Mouse (Mus musculus): ENCODE results near the gene Scgb1b27. TPM values are rescaled to one million over a fixed set of nuclear protein-coding genes. Genes with fewer than 3 reads are reported as not detected.
"Not testable (repeated sequence)": the region's sequence is repeated elsewhere in the genome, so short reads cannot be mapped to it uniquely, and the experiment has no call there.

The Scgb1b27 gene
- not detected in 2 replicates for polyA plus RNA-seq (2012; rRNA removed)

DNA sequence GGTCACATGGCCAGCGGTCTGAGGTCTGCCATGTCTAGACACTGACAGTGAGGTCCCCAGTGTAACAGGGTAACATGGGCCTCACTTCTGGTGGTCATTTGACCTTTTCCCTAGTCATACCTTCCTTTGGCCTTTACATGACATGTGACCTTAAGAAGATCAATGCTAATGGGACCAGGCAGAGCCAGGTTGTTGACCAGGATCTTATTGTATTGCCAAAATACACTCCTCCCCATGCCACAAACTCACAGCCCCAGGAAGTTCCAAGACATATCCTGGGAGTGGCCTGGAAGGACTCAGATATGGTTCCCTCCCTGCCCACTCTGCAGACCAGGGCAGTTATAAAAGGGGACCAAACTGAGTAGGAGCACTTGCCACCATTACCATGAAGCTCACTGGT is at the start of gene Scgb1b27:
TSS of gene Scgb1b27 (plus strand) at position 301 of the 400 bp plus-strand sequence.
- WGBS = 87% methylated on average over 1 of the region's 1 CpGs

DNA sequence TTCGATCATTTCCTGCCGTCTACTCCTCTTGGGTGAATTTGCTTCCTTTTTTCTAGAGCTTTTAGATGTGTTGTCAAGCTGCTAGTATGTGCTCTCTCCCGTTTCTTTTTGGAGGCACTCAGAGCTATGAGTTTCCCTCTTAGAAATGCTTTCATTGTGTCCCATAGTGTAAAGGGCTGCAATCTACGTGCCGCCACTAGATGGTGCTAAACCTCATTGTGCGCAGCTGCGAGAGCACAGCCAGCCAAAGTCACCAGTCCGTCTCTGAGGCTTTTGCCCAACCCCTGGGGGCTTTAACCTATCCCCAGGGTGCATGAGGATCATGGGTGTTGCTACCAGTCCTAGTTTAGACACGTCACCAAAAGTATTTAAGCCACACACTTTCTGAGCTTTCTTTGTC is 39.0 kb upstream of the Scgb1b27 start:
- DNase-seq (ENCODE audit: low read depth, low spot score) = not testable (repeated sequence)

More for the DNA sequence above, at the start of gene Scgb1b27:
- not testable (repeated sequence) for DNase-seq (ENCODE audit: low read depth, low spot score)

DNA sequence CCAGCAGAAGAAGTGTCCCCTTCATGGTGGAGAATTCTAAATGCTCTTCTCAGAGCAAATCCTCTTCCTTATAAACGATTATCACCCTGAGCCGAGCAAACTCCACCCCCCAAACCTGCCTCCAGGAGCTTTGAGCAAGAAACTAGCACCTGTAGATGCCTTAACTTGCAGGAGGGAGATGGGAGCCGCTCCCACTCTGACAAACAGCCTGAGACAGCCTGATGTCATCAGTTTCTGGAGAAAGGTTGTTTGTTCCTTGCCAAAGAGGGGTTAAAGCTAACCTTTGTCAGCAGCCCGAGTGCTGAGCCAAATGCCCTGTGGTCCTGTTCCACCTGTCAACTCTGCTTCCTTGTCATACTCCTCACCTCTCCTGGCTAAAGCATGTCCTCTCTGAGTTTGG is 7.4 kb upstream of the Scgb1b27 start, which contains the start of gene Scgb2b27:
TSS of gene Scgb2b27 (minus strand) at position 101 of the 400 bp plus-strand sequence.
- no peak for DNase-seq (ENCODE audit: low read depth, low spot score)
- WGBS = 53% methylated on average over 4 of the region's 4 CpGs

More for the DNA sequence above, 39.0 kb upstream of the Scgb1b27 start:
- WGBS = 20% methylated on average over 8 of the region's 9 CpGs

DNA sequence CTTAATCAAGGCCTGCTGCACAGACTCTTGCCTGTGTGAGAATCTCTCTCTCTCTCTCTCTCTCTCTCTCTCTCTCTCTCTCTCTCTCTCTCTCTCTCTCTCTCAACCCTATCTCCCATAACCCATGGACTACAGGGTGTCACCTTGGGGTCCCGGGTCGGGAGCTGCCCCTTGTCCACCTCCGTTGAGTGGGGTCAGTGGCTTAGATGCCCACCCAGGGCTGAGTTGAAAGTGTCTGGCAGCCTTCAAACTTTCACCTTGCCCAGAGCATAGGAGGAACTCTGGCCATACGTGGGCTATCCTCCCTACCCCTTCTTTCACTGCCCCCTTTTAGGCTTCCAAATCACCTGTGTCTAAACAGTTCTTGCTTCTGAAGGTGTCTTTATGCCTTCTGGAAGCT is 4.4 kb downstream of the Scgb1b27 start:
- WGBS = 82% methylated on average over 4 of the region's 4 CpGs

DNA sequence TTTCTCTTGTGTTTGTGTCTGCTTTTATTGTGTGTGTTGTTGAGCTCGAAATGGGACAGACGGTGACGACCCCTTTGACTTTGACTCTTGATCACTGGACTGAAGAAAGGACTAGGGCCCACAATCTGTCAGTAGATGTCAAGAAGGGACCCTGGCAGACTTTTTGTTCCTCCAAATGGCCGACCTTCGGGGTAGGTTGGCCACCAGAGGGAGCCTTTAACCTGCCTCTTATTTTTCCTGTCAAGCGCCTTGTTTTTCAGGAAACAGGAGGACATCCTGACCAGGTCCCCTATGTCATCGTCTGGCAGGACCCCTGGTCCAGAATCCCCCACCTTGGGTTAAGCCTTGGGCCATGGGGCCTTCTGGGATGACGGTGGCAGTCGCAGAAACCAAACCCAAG is 5.9 kb downstream of the Scgb1b27 start:
- DNase-seq (ENCODE audit: low read depth, low spot score) = not testable (repeated sequence)
- WGBS = 86% methylated on average over 9 of the region's 9 CpGs

More for the DNA sequence above, 4.4 kb downstream of the Scgb1b27 start:
- DNase-seq (ENCODE audit: low read depth, low spot score) = no peak

DNA sequence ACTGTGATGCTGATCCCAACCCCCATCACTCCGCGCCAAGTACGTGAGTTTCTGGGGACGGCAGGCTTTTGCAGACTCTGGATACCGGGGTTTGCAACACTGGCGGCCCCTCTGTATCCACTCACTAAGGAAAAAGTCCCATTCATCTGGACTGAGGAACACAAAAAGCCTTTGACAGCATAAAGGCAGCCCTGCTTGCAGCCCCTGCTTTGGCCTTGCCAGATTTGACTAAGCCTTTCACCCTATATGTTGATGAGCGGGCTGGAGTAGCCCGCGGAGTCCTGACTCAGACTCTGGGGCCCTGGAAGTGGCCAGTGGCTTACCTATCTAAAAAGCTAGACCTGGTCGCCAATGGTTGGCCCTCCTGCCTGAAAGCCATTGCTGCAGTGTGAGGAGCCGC is 8.7 kb downstream of the Scgb1b27 start:
- DNase-seq (ENCODE audit: low read depth, low spot score) = no peak
- WGBS = 94% methylated on average over 11 of the region's 11 CpGs

DNA sequence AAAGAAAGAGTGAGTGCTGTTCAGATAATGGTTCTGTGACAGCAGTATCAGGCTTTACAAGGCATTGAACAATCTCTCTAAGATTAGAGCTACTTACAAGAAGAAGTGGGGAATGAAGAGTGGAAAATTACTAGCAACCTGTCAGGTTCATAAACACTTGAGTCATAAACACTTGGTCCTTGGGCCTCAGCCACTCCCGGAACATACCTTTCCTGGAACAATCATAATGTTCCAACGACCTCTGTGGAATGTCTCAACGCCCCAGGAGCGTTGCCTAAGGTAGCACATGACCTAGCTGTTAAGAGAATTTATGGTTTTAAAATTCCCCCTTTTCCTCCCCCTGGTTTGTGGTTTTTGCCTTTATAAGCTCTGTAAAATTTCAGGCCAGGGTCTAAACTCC is 13.3 kb downstream of the Scgb1b27 start:
- 9% methylated on average over 4 of the region's 4 CpGs for WGBS
- DNase-seq (ENCODE audit: low read depth, low spot score) = not testable (repeated sequence)

DNA sequence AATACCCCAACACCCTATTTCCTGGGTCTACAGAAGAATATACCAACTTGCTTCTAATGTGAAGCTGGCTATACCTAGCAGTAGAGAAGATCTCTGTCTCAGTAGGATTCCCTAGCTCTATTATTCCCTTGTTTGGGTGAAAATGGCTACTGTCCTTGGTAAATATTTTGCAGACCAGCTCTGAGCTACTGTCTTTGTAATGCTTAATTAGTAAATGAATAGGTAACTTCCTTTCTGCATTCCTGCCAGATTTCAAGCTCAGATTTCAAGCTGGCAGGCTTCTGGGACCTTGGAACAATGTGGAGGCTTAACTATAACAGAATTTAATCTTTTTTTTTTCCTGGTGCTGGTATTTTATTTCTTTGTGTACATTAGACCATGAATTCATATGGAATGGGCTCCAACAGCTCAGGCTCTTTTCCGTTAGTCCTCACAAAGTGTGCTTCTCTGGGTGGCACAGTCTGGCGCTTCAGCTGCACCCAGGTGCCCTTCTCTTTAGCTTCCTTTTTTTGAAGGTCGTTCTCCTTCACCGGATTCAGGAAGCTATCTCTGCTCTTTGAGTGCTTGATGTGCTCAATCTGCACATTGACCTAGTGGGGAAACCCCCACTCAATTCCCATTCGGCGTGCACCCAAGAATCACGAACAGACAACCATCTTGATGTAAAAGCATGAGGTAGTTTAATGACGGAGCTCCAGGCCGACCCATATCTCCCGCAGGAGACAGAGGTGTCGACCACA is 15.0 kb downstream of the Scgb1b27 start:
- 93% methylated on average over 11 of the region's 11 CpGs for WGBS
- DNase-seq (ENCODE audit: low read depth, low spot score) = not testable (repeated sequence)

DNA sequence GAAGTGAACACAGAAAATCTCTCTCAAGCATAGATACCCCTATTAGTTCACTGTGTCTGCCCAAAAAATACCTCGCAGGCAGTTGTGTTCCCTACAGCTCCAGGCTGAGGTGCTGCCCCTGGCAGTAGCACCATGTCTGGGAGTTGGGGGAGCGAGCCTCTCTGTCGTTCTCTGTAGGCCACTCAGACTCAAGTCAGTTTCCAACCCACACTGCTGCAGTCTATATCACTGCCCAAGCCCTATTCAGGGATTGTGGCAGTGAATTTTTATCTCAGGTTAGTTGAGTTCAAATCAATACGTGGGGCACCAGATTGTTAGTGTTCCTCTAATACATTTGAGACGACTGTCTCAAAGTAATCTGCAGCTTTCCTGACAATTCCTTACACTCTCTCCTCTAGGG is 46.8 kb downstream of the Scgb1b27 start:
- DNase-seq (ENCODE audit: low read depth, low spot score) = not testable (repeated sequence)
- 85% methylated on average over 5 of the region's 5 CpGs for WGBS

Other genes with a start within 250 kb of the Scgb1b27 start
- gene Scgb2b26, start 76.4 kb upstream of the Scgb1b27 start, polyA plus RNA-seq (2012; rRNA removed) = not detected in 2 replicates
- gene Scgb2b27, start 7.5 kb upstream of the Scgb1b27 start, polyA plus RNA-seq (2012; rRNA removed) = not detected in 2 replicates
- not detected in 2 replicates for gene Scgb1b30, start 73.9 kb downstream of the Scgb1b27 start, polyA plus RNA-seq (2012; rRNA removed)
- 14.5 and 18.1 TPM in 2 replicates for gene Wtip, start 111.8 kb downstream of the Scgb1b27 start, polyA plus RNA-seq (2012; rRNA removed)
- 29.6 and 38.2 TPM in 2 replicates for gene Uba2, start 148.1 kb downstream of the Scgb1b27 start, polyA plus RNA-seq (2012; rRNA removed)
- 17.8 and 20.1 TPM in 2 replicates for gene Pdcd2l, start 175.2 kb downstream of the Scgb1b27 start, polyA plus RNA-seq (2012; rRNA removed)
- 315 and 366 TPM in 2 replicates for gene Gpi1, start 208.9 kb downstream of the Scgb1b27 start, polyA plus RNA-seq (2012; rRNA removed)
- not detected in 2 replicates for gene Gm6096, start 229.6 kb downstream of the Scgb1b27 start, polyA plus RNA-seq (2012; rRNA removed)